Mouse (Mus musculus): ENCODE results near the gene Tldc1. TPM values are rescaled to one million over a fixed set of nuclear protein-coding genes. Genes with fewer than 3 reads are reported as not detected.

Gene Tldc1
- polyA plus RNA-seq, 1 experiment from 2014 or later: 14.6 TPM

- H3K36me3 ChIP-seq: peaks cover 15% of the 10 kb centered on the region
- no peaks in the 10 kb centered on the region for H3K9me3 ChIP-seq (replicated peaks)
- no peak overlapping the region for H3K27ac ChIP-seq (ENCODE audit: poor library complexity, severe bottlenecking)
- ATAC-seq (ENCODE audit: insufficient number of reproducible peaks, low FRiP score): no peak
- no peak overlapping the region for H3K4me3 ChIP-seq
- H3K27me3 ChIP-seq (replicated peaks): no peaks in the 10 kb centered on the region
- no peak overlapping the region for H3K4me2 ChIP-seq
- WGBS: 73% methylated on average over 6 of the region's 6 CpGs
- H3K4me1 ChIP-seq (replicated peaks): peaks cover 31% of the 10 kb centered on the region
- no peak overlapping the region for H3K9ac ChIP-seq
Observed at GRCm38 (mm10) chr8:119816219-119816618, 38.0 kb upstream of the Tldc1 start.

GRCm38 (mm10) chr8:119812650-119813431 is 34.6 kb upstream of the Tldc1 start:
- WGBS: 65% methylated on average over 12 of the region's 12 CpGs
- H3K9ac ChIP-seq: no peak overlapping the region
- H3K36me3 ChIP-seq: peaks cover 18% of the 10 kb centered on the region
- no peaks in the 10 kb centered on the region for H3K27me3 ChIP-seq (replicated peaks)
- no peak for ATAC-seq (ENCODE audit: insufficient number of reproducible peaks, low FRiP score)
- H3K4me3 ChIP-seq: no peak overlapping the region
- no peak overlapping the region for H3K27ac ChIP-seq (ENCODE audit: poor library complexity, severe bottlenecking)
- H3K4me1 ChIP-seq (replicated peaks): peaks cover 31% of the 10 kb centered on the region
- no peak overlapping the region for H3K4me2 ChIP-seq
- no peaks in the 10 kb centered on the region for H3K9me3 ChIP-seq (replicated peaks)

DNA sequence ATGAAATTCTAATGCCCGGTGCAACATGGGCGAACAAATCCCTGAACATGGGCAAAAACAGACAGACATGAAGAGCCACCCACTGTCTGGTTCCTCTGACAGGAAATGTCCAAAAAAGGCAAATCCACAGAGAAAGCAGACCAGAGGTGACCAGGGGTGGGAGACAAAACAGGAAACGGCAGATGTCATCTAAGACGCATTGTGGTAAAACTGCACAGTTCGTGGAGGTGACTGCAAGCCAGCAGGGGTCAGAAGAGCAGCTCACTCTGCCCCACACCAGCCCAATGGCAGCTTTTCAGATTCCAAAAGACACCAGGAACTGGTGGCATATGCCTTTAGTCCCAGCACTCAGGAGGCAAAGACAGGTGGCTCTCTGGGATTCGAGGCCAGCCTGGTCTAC is 33.7 kb upstream of the Tldc1 start:
- Histone ChIP-seq H3K4me2 (no peak overlapping the region), H3K9ac (no peak overlapping the region), H3K9me3 (replicated peaks) (no peaks in the 10 kb centered on the region), H3K4me3 (no peak overlapping the region), H3K4me1 (replicated peaks) (peaks cover 29% of the 10 kb centered on the region), H3K36me3 (peaks cover 18% of the 10 kb centered on the region), H3K27ac (ENCODE audit: poor library complexity, severe bottlenecking) (no peak overlapping the region), H3K27me3 (replicated peaks) (no peaks in the 10 kb centered on the region)
- WGBS: 52% methylated on average over 6 of the region's 6 CpGs
- ATAC-seq (ENCODE audit: insufficient number of reproducible peaks, low FRiP score): no peak

- Histone ChIP-seq H3K9ac (no peak overlapping the region), H3K36me3 (peaks cover 18% of the 10 kb centered on the region), H3K4me1 (replicated peaks) (peaks cover 30% of the 10 kb centered on the region), H3K4me3 (no peak overlapping the region), H3K27ac (ENCODE audit: poor library complexity, severe bottlenecking) (no peak overlapping the region), H3K27me3 (replicated peaks) (no peaks in the 10 kb centered on the region), H3K4me2 (no peak overlapping the region), H3K9me3 (replicated peaks) (no peaks in the 10 kb centered on the region)
- no peak for ATAC-seq (ENCODE audit: insufficient number of reproducible peaks, low FRiP score)
- 79% methylated on average over 14 of the region's 14 CpGs for WGBS
Observed at GRCm38 (mm10) chr8:119810953-119811499, 32.8 kb upstream of the Tldc1 start.

DNA sequence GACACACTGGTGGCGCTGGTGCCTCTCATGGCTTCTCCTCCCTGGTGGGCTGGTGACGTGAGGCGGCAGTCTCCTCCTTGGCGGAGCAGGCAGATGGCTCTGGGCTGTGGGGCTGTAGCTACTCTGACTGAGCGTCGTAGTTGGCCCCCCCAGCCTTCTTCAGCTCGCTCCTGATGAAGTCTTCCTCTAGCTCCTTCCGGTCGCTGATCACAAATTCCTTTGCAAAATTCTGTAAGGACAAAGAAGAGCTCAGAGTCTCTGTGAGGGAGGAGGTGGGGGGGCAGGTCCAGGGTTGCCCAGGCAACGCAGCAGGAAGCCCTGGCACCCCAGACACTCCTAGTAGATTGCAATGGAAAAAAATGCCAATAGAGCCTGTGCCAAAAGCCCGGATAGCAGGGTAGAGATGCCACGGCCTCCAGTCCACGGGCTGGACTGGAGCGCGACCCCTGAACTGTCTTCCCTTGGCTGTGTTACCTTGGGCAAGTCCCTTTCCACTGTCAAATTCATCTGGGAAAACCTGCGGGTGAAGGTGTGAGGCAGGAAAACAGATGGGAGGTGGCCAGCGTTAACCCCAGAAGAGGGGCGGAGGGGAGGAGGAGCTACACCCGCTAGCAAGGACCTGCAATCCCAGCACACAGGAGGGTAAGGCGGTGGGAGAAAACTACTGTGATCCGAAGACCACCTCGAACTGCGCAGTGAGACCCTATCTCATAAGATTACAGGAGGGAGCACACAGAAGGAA is 32.1 kb upstream of the Tldc1 start:
- H3K4me1 ChIP-seq (replicated peaks): peaks cover 30% of the 10 kb centered on the region
- H3K9ac ChIP-seq: no peak overlapping the region
- H3K27ac ChIP-seq (ENCODE audit: poor library complexity, severe bottlenecking): no peak overlapping the region
- no peaks in the 10 kb centered on the region for H3K27me3 ChIP-seq (replicated peaks)
- H3K36me3 ChIP-seq: peaks cover 13% of the 10 kb centered on the region
- no peak overlapping the region for H3K4me3 ChIP-seq
- 77% methylated on average over 23 of the region's 23 CpGs for whole genome bisulfite sequencing
- H3K9me3 ChIP-seq (replicated peaks): no peaks in the 10 kb centered on the region
- ATAC-seq (ENCODE audit: insufficient number of reproducible peaks, low FRiP score): no peak
- no peak overlapping the region for H3K4me2 ChIP-seq

GRCm38 (mm10) chr8:119809620-119810019 is 31.4 kb upstream of the Tldc1 start:
- no peak overlapping the region for H3K9ac ChIP-seq
- H3K4me2 ChIP-seq: no peak overlapping the region
- no peak overlapping the region for H3K4me3 ChIP-seq
- H3K36me3 ChIP-seq: peaks cover 11% of the 10 kb centered on the region
- H3K9me3 ChIP-seq (replicated peaks): no peaks in the 10 kb centered on the region
- peaks cover 30% of the 10 kb centered on the region for H3K4me1 ChIP-seq (replicated peaks)
- no peak for ATAC-seq (ENCODE audit: insufficient number of reproducible peaks, low FRiP score)
- H3K27me3 ChIP-seq (replicated peaks): 0 out of 2 replicates have a peak, but pooled peaks cover 1% of the 10 kb centered on the region
- WGBS: 95% methylated on average over 9 of the region's 9 CpGs
- no peak overlapping the region for H3K27ac ChIP-seq (ENCODE audit: poor library complexity, severe bottlenecking)

DNA sequence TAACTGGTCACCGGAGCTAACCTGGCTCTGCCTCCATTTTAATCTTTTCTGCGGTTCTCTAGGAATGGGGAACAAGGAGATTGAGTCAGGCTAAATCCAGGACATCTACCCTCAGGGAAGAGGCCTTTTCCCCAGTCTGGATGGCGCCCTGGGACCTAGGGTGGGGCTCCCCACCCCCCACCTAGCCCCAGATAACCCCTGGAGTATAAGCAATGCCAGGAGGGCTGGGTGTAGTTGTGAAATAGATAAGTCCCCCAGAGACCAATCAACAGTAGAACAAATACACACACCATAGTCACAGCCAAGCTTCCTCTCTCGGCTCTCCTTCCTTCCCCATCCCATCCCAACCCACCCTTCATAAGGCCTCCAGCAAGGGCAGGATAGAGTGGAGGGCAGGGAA is 29.5 kb upstream of the Tldc1 start:
- peaks cover 11% of the 10 kb centered on the region for H3K36me3 ChIP-seq
- H3K4me3 ChIP-seq: no peak overlapping the region
- peaks cover 12% of the 10 kb centered on the region for H3K4me1 ChIP-seq (replicated peaks)
- H3K9me3 ChIP-seq (replicated peaks): no peaks in the 10 kb centered on the region
- H3K27ac ChIP-seq (ENCODE audit: poor library complexity, severe bottlenecking): no peak overlapping the region
- no peak overlapping the region for H3K9ac ChIP-seq
- no peak for ATAC-seq (ENCODE audit: insufficient number of reproducible peaks, low FRiP score)
- H3K27me3 ChIP-seq (replicated peaks): 0 out of 2 replicates have a peak, but pooled peaks cover 3% of the 10 kb centered on the region
- 71% methylated on average over 4 of the region's 4 CpGs for WGBS
- H3K4me2 ChIP-seq: no peak overlapping the region

- Histone ChIP-seq H3K9me3 (replicated peaks) (no peaks in the 10 kb centered on the region), H3K27me3 (replicated peaks) (0 out of 2 replicates have a peak, but pooled peaks cover 3% of the 10 kb centered on the region), H3K9ac (no peak overlapping the region), H3K4me3 (no peak overlapping the region), H3K4me2 (no peak overlapping the region), H3K27ac (ENCODE audit: poor library complexity, severe bottlenecking) (no peak overlapping the region), H3K4me1 (replicated peaks) (peaks cover 6% of the 10 kb centered on the region; the same call in 1 of the 2 replicates), H3K36me3 (peaks cover 11% of the 10 kb centered on the region)
- no peak for ATAC-seq (ENCODE audit: insufficient number of reproducible peaks, low FRiP score)
- WGBS: 72% methylated on average over 14 of the region's 14 CpGs
Observed at GRCm38 (mm10) chr8:119806422-119807263, 28.4 kb upstream of the Tldc1 start.

DNA sequence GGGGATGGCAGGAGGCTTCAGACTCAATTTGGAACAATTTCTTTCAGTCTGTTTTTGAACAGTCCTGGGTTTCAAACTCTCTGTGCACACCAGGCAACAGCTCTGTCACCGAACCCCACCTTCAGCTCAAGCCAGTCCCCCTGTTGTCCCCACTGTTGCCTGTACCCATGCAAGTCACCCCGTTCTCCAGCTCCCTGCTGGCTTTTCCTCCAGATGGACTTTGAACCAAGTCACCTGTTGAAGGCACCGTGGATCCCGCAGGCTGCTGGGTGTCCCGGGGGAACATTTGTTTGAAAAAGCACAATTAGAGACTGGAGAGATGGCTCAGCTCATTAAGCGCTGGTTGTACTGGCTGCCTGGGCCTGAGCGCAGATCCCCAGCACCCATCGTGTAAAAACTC is 27.1 kb upstream of the Tldc1 start:
- H3K9ac ChIP-seq: no peak overlapping the region
- H3K4me3 ChIP-seq: no peak overlapping the region
- no peak overlapping the region for H3K27ac ChIP-seq (ENCODE audit: poor library complexity, severe bottlenecking)
- peaks cover 11% of the 10 kb centered on the region for H3K36me3 ChIP-seq
- no peaks in the 10 kb centered on the region for H3K9me3 ChIP-seq (replicated peaks)
- H3K4me2 ChIP-seq: no peak overlapping the region
- 0 out of 2 replicates have a peak, but pooled peaks cover 3% of the 10 kb centered on the region for H3K27me3 ChIP-seq (replicated peaks)
- no peak for ATAC-seq (ENCODE audit: insufficient number of reproducible peaks, low FRiP score)
- 75% methylated on average over 8 of the region's 8 CpGs for WGBS
- peaks cover 6% of the 10 kb centered on the region; the same call in 1 of the 2 replicates for H3K4me1 ChIP-seq (replicated peaks)

DNA sequence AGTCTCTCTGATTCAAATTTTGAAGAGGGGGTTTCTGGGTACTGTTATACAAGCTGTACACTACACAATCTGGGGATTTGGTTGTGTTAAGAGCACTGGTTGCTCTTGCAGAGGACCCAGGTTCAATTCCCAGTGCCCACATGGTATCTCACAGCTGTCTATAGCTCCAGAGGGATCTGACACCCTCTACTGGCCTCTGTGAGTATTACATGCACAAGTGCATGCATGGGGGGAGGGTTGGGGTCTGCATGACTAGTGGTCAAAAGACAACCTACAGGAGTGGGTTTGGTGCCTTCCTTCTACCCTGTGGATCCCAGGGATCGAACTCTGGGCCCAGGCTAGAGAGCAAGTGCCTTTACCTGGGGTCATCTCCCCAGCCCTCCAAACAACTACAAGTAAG is 24.4 kb upstream of the Tldc1 start:
- Histone ChIP-seq H3K4me3 (no peak overlapping the region), H3K9ac (no peak overlapping the region), H3K27me3 (replicated peaks) (0 out of 2 replicates have a peak, but pooled peaks cover 3% of the 10 kb centered on the region), H3K9me3 (replicated peaks) (no peaks in the 10 kb centered on the region), H3K27ac (ENCODE audit: poor library complexity, severe bottlenecking) (no peak overlapping the region), H3K36me3 (no peaks in the 10 kb centered on the region), H3K4me2 (no peak overlapping the region), H3K4me1 (replicated peaks) (peaks cover 17% of the 10 kb centered on the region)
- ATAC-seq (ENCODE audit: insufficient number of reproducible peaks, low FRiP score): no peak
- WGBS: 82% methylated on average over 1 of the region's 1 CpGs

Data from heart, embryonic 12.5 days (tissue).